Mouse (Mus musculus) forebrain, embryonic 16.5 days (tissue): ENCODE data around the gene Olfr543. TPM values are rescaled to one million over a fixed set of nuclear protein-coding genes. Genes with fewer than 3 reads are reported as not detected.

Experiments
- ATAC-seq: fragments of 200-750 bp; cut with Nextera tagmentation; 2 replicates; pipeline ENCODE4 v1.8.0; 2017; ENCODE audit warnings: mild to moderate bottlenecking, moderate library complexity
- H3K27ac ChIP-seq: fragments of 300-500 bp; sonication (generic); 2 replicates; pipeline ENCODE4 v1.5.1; 2014; ENCODE audit warnings: low read length, control low read depth
- H3K27me3 ChIP-seq: fragments of 300-500 bp; sonication (generic); replicated peaks from 2 replicates; pipeline ENCODE4 v1.6.1; 2014; ENCODE audit warnings: low read length; ENCODE audit not compliant: control insufficient read depth, insufficient read depth
- H3K36me3 ChIP-seq: fragments of 300-500 bp; sonication (generic); 2 replicates; pipeline ENCODE4 v1.6.1; 2014; ENCODE audit not compliant: control insufficient read depth, insufficient read depth
- H3K4me1 ChIP-seq: fragments of 300-500 bp; sonication (generic); replicated peaks from 2 replicates; pipeline ENCODE4 v1.6.1; 2014; ENCODE audit warnings: low read length; ENCODE audit not compliant: control insufficient read depth, insufficient read depth
- H3K4me2 ChIP-seq: fragments of 300-500 bp; sonication (generic); 2 replicates; pipeline ENCODE4 v1.6.1; 2014; ENCODE audit warnings: mild to moderate bottlenecking, low read length, control low read depth
- H3K4me3 ChIP-seq: fragments of 300-500 bp; sonication (generic); replicated peaks from 2 replicates; pipeline ENCODE4 v1.5.1; 2014; ENCODE audit warnings: mild to moderate bottlenecking, low read length, control low read depth
- H3K9ac ChIP-seq: fragments of 300-500 bp; sonication (generic); replicated peaks from 2 replicates; pipeline ENCODE4 v1.6.1; 2014; ENCODE audit warnings: low read depth, low read length, control low read depth
- H3K9me3 ChIP-seq: fragments of 300-500 bp; sonication (generic); 2 replicates; pipeline ENCODE4 v1.6.1; 2016; ENCODE audit warnings: low read length; ENCODE audit not compliant: control insufficient read depth
- WGBS: fragments of 180-500 bp; shearing (Covaris S2); extraction: QIAGEN DNeasy Blood & Tissue Kit; methylation state at CpG from one replicate; pipeline ENCODE4 v1.1.7; 2014; 5-methylcytosine and 5-hydroxymethylcytosine counted together
- polyA plus RNA-seq: library from polyadenylated mRNA; unstranded; fragments of >200 nt; fragmentation: Nextera tagmentation; extraction: Ambion mirVana; gene quantifications from 2 replicates; pipeline ENCODE4 v1.2.1, GENCODE M21; 2015

Gene Olfr543
- 0.43 and 0.66 TPM in 2 replicates for polyA plus RNA-seq

DNA sequence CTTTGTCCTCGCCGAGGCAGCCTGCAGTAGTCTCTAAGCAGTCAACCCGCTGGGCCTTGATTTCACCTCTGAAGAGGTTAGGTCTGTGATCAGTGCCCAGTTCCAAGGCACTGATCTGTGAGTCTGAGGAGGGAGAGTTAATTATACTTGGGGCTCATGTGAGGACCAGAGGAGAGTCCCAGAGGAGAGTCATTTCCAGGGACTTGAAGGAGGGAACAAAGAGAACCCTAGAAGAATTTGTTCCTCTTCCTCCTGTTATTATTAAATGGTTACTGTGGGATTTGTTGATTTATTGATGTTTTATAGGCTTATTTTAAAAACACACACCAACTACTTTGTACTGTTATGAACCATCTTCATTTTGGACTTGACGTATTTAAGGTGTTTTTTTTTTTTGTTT is at the start of gene Olfr543:
Gene Olfr543, minus strand, starts transcription at position 101 of the 400 bp plus-strand sequence.
- no peaks in the 10 kb centered on the region for H3K27me3 ChIP-seq
- no peaks in the 10 kb centered on the region for H3K9me3 ChIP-seq
- no peak within 1 kb of the TSS for H3K9ac ChIP-seq
- H3K4me1 ChIP-seq: no peaks in the 10 kb centered on the region
- 97% methylated on average over 4 of the region's 4 CpGs for WGBS
- H3K27ac ChIP-seq: no peak within 1 kb of the TSS
- H3K4me2 ChIP-seq: no peak within 1 kb of the TSS
- no peak within 1 kb of the TSS for H3K4me3 ChIP-seq
- no peaks in the 10 kb centered on the region for H3K36me3 ChIP-seq
- no peak for ATAC-seq

DNA sequence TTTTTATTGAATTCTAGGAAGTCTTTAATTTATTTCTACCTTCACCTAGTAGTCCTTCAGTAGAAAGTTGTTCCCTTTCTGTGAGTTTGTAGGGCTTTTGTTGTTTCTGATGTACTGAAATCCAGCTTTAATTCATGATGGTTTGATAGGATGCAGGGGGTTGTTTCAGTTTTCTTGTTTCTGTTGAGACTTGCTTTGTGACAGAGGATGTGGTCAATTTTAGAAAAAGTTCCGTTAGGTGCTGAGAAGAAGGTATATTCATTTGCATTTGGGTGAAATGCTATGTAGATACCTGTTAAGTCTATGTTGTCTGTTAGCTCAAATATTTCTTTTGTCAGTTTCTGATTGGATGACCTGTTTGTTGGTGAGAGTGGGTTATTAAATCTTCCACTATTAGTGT is 47.6 kb upstream of the Olfr543 start:
- Histone ChIP-seq H3K36me3 (no peaks in the 10 kb centered on the region), H3K27me3 (no peaks in the 10 kb centered on the region), H3K4me3 (no peak overlapping the region), H3K4me1 (no peaks in the 10 kb centered on the region), H3K27ac (no peak overlapping the region), H3K9me3 (no peaks in the 10 kb centered on the region), H3K9ac (no peak overlapping the region), H3K4me2 (no peak overlapping the region)
- ATAC-seq: no peak
- 84% methylated on average over 1 of the region's 1 CpGs for WGBS

DNA sequence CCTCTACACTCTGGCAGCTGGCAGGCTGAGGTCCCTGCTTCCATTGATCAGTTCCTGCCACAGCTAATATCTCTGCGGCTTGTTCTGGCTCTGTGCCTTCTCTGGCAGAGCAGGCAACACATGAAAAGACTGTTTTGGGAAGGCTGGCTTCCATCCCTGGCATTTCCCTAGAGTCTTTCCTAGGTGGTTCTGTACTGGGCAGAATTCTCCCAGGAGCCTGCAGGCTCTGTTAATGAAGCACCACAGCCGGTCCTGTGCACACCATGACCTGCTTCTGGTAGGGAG is 35.5 kb upstream of the Olfr543 start:
- H3K36me3 ChIP-seq: no peaks in the 10 kb centered on the region
- WGBS: 36% methylated on average over 2 of the region's 2 CpGs
- no peak overlapping the region for H3K4me3 ChIP-seq
- ATAC-seq: peak; percentile 34; the same call in 1 of the 2 replicates
- H3K4me2 ChIP-seq: no peak overlapping the region
- H3K27ac ChIP-seq: no peak overlapping the region
- H3K9me3 ChIP-seq: no peaks in the 10 kb centered on the region
- no peak overlapping the region for H3K9ac ChIP-seq
- H3K4me1 ChIP-seq: peaks cover 16% of the 10 kb centered on the region
- no peaks in the 10 kb centered on the region; the same call in 1 of the 2 replicates for H3K27me3 ChIP-seq

DNA sequence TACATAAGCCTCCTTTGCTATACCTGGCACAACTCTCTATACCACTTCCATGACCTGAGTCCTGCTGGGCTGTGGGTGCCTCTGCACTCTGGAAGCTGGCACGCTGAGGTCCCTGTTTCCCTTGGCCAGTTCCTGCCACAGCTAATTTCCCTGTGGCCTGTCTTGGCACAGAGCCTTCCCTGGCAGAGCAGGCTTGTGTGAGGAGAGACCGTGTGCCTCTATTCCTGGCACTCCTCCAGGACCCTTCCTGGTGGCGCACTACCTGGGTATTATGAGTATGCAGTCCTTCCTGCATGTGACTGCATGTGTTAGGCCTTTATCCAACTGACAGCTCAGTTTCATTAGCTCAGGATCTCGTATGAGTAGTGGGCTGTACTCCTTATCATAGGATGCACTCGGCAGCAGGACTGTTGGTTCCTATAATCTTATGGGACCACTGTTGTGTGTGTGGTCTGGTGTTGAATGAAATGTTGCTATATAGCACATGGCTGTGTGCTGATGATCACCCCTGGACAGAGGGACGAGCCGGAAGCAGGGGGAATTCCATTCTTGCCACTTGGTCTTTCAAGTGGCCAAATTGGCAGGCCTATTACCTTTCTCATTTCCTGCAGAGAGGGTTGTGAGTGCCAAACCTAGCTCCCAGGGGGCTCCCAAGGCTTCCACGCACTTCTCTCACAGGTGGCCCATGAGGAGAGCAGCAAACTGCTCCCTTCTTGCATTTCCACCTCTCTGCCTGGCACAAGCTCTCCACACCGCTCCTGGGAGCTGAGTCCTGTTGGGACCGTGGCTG is 35.0 kb upstream of the Olfr543 start:
- no peaks in the 10 kb centered on the region for H3K36me3 ChIP-seq
- H3K4me1 ChIP-seq: peaks cover 16% of the 10 kb centered on the region
- H3K4me2 ChIP-seq: no peak overlapping the region
- H3K27me3 ChIP-seq: peaks cover 3% of the 10 kb centered on the region; the same call in 1 of the 2 replicates
- no peak overlapping the region for H3K27ac ChIP-seq
- no peak overlapping the region for H3K9ac ChIP-seq
- no peak overlapping the region for H3K4me3 ChIP-seq
- 0 out of 2 replicates have a peak, but pooled peaks have one; percentile 3 for ATAC-seq
- 40% methylated on average over 10 of the region's 10 CpGs for WGBS
- no peaks in the 10 kb centered on the region for H3K9me3 ChIP-seq

DNA sequence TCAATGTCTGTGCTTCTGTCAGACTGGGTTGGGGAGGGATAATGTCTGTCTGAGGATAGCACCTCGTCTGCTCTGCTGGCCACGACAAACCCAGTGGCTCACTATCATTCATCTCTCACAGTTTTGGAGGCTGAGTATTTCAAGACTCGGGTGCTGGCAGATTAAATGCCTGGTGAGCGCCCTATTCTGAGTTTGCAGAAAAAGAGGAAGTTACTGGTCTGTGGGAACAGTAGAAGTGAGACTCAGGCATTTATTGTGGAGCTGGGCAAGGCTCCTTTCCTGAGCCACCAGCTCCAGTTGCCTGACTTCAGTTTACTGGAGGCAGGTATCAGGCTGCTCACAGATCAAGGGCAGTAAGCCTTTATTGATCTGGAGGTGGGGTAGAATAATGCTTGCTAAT is 32.7 kb upstream of the Olfr543 start:
- Histone ChIP-seq H3K27ac (no peak overlapping the region), H3K4me3 (no peak overlapping the region), H3K4me1 (peaks cover 16% of the 10 kb centered on the region), H3K9me3 (no peaks in the 10 kb centered on the region), H3K27me3 (peaks cover 3% of the 10 kb centered on the region; the same call in 1 of the 2 replicates), H3K9ac (no peak overlapping the region), H3K36me3 (no peaks in the 10 kb centered on the region), H3K4me2 (no peak overlapping the region)
- ATAC-seq: no peak
- 79% methylated on average over 4 of the region's 4 CpGs for WGBS

DNA sequence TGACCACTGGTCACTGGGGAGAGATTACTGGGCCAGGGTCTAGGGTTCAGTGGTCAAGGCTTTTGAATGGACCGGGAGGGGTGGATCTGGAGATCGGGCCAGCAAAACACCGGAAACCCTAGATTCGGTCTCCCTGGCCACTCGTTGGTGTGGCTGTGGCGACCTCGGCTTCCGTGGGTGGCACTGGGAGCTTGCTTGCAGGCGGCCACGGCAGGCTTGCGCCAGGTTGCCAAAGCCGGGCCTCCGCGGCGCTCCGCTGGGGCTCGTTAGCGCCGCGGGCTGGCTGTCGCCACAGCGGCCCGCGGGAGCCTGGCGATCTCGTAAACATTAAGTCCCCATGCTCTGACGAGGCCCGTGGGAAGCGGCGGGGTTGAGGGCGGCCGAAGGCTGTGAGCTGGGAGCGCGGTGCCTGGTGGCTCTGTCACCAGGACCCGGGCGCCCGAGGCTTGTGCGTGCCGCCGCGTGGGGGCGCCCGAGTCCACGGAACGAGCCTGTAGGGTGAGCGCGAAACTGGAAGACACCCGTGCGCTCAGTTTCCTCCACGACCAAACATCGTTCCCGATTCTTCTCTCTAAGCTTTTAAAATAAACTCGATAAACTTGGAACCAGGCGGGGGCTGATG is 31.4 kb upstream of the Olfr543 start:
- WGBS: under 1% methylated on average over 54 of the region's 54 CpGs
- Histone ChIP-seq H3K4me1 (peaks cover 16% of the 10 kb centered on the region), H3K9me3 (no peaks in the 10 kb centered on the region), H3K9ac (peak overlapping the region; percentile 76), H3K4me3 (peak overlapping the region; percentile 57), H3K27ac (no peak overlapping the region), H3K27me3 (peaks cover 3% of the 10 kb centered on the region; the same call in 1 of the 2 replicates), H3K36me3 (no peaks in the 10 kb centered on the region), H3K4me2 (peak overlapping the region; percentile 88)
- ATAC-seq: peak; percentile 96

DNA sequence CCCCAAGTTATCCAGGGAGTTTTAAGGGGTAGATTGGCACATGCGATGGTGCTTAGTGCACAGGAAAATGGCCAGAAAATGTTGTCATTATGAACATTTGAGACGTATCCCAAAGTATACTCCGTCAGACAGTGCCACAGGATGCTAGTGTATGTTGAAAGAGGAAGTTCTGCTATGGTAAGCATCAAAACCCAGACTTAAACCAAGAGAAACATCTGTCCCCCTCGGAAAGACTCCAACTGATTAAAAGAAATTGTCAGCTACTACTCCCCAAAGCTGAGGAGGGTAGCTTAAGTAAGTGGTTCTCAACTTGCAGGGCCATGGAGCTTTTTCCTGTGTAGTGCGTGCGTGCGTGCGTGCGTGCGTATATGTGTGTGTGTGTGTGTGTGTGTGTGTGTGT is 30.4 kb upstream of the Olfr543 start:
- H3K9me3 ChIP-seq: no peaks in the 10 kb centered on the region
- H3K36me3 ChIP-seq: no peaks in the 10 kb centered on the region
- H3K4me3 ChIP-seq: no peak overlapping the region
- ATAC-seq: no peak
- H3K27me3 ChIP-seq: peaks cover 3% of the 10 kb centered on the region; the same call in 1 of the 2 replicates
- no peak overlapping the region for H3K9ac ChIP-seq
- peaks cover 14% of the 10 kb centered on the region for H3K4me1 ChIP-seq
- H3K4me2 ChIP-seq: no peak overlapping the region
- H3K27ac ChIP-seq: no peak overlapping the region
- WGBS: 92% methylated on average over 10 of the region's 10 CpGs

DNA sequence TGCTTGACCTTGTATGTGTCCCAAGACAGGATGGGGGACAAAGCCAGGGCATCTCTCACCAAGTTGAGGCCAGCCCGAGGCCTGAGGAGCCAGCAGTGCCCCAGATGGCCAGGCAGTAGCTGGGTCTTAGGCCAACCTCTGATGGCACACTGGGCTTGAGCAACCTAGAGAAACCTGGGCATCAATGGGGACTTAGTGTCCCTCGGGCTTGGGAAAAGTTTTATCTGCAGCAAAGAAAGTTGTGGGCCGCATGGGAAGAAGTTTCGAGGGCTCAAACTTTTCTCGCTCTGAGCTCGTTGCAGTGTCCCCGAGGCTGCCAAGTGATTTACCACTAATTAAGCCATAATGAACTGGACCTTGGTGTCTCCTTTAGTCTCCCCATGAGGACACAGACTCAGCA is 28.2 kb upstream of the Olfr543 start:
- no peak overlapping the region for H3K4me2 ChIP-seq
- no peaks in the 10 kb centered on the region for H3K9me3 ChIP-seq
- H3K9ac ChIP-seq: no peak overlapping the region
- H3K36me3 ChIP-seq: no peaks in the 10 kb centered on the region
- WGBS: 66% methylated on average over 7 of the region's 7 CpGs
- H3K4me3 ChIP-seq: no peak overlapping the region
- H3K27me3 ChIP-seq: peaks cover 3% of the 10 kb centered on the region; the same call in 1 of the 2 replicates
- peaks cover 8% of the 10 kb centered on the region for H3K4me1 ChIP-seq
- no peak for ATAC-seq
- H3K27ac ChIP-seq: no peak overlapping the region

DNA sequence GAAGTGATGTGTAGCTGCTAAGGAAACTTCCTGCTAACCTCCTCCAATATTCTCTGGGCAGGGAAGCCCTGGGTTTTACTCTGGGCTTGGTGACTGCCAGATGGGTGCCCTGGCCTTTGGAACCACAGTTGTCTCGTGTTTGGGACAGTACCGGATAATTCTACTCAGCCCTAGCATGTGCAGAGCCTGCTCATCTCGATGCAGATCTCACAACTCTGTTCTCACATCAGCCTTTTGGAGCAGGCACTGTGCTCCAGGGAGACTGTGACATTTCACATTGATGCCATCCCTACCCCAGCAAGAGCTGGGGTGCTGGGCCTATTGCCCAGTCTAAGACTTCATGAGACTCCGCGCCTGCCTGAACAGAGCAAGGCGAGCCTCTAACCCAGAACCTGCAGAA is 27.2 kb upstream of the Olfr543 start:
- Histone ChIP-seq H3K27me3 (peaks cover 3% of the 10 kb centered on the region; the same call in 1 of the 2 replicates), H3K4me2 (no peak overlapping the region), H3K36me3 (no peaks in the 10 kb centered on the region), H3K27ac (no peak overlapping the region), H3K4me1 (peaks cover 8% of the 10 kb centered on the region), H3K9me3 (no peaks in the 10 kb centered on the region), H3K4me3 (no peak overlapping the region), H3K9ac (no peak overlapping the region)
- ATAC-seq: no peak
- WGBS: 92% methylated on average over 6 of the region's 6 CpGs
